Mouse (Mus musculus) left cerebral cortex, adult 9 months (tissue): ENCODE data around the gene Olfr1315-ps1.

ENCODE experiments used
- DNase-seq, 2 experiments: peaks; one replicate each; pipeline ENCODE4 v3.0.0; 2022; ENCODE audit warnings: low spot score in 2 of 2

Gene Olfr1315-ps1

DNA sequence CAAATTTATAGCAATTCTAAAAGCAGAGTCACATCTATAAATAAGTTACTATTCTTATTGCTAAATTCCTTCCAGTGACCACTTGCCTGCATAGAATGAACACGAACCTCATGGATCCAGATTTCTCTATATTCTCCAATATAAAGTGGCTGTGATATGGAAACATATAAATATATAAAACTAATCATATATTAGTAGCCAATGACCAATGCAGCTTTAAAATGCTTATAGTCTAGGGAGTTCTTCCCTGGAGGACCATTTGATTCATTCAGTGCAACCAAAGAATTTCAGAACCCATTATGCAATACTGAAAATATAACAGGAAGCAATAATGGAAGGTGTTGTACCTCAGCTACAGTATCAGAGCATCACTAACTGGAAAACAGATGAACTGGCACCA is at the start of gene Olfr1315-ps1:
TSS of gene Olfr1315-ps1 (minus strand) at position 101 of the 400 bp plus-strand sequence.
- DNase-seq: no peak

DNA sequence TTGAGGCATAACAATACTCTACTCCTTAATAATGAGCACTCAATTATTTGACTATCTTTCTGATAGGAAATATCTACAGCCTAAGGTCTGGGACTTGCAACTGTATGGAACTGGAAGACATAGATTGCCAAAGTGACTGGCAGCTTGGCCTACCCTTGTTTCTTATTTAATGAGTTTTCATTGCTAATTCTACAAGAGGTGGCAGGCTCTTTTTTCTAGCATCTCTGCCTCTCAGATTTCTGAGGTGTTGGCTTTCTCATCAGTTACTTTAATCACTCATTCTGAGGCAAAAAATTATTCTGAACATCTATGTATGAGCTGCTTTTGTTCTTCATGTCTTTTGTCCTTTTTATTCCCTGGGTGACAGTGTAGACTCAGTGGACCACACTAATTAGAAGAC is 38.7 kb upstream of the Olfr1315-ps1 start, which contains the start of gene Olfr1318:
TSS of gene Olfr1318 (plus strand) at position 301 of the 400 bp plus-strand sequence.
- no peak for DNase-seq

DNA sequence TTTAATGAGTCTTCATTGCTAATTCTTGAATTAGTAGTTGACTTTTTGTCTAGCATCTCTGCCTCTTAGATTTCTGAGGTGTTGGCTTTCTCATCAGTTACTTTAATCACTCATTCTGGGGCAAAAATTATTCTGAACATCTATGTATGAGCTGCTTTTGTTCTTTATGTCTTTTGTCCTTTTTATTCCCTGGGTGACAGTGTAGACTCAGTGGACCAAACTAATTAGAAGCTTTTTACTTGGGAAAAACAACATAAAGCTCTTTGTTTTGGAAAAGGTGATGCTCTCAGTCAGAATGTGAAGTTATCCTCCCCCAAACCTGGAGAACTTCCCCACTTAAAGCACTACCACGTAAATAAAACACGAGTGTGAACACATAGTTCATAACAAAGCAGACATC is 24.8 kb upstream of the Olfr1315-ps1 start, which contains the start of gene Olfr1317:
TSS of gene Olfr1317 (plus strand) at position 301 of the 400 bp plus-strand sequence.
- no peak for DNase-seq

DNA sequence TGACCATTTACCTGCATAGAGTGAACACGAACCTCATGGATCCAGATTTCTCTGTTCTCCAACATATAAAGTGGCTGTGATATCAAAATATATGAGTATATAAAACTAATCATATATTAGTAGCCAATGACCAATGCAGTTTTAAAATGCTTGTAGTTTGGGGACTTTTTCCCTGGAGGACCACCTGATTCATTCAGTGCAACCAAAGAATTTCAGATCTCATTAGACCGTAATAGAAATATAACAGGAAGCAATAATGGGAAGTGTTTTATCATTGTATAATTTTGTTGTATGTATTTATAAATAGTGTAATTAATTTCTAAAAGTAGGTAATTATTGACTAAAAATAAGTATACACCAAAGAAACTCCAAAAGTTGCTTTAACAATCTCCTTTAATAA is 19.6 kb upstream of the Olfr1315-ps1 start, which contains the start of gene Olfr1316:
TSS of gene Olfr1316 (minus strand) at position 101 of the 400 bp plus-strand sequence.
- DNase-seq: no peak

DNA sequence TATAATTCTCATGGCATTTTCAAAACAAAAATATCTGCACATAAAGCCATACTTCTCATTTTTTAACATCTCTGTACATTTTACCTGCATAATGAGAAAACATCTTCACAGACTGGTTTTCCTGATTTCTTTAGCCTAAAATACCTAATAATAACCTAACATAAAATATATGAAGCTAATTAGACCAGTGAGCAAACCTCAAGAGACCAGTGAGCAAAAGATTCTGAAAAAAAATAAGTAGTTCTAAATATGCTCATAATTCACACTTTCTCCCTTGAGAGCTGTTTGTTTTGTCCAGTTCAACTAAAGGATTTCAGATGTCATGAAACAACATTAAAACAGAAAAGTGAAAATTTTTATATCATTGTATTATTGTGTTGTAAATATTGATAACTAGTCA is 18.6 kb downstream of the Olfr1315-ps1 start, which contains the start of gene Olfr1314:
TSS of gene Olfr1314 (minus strand) at position 101 of the 400 bp plus-strand sequence.
- no peak for DNase-seq

DNA sequence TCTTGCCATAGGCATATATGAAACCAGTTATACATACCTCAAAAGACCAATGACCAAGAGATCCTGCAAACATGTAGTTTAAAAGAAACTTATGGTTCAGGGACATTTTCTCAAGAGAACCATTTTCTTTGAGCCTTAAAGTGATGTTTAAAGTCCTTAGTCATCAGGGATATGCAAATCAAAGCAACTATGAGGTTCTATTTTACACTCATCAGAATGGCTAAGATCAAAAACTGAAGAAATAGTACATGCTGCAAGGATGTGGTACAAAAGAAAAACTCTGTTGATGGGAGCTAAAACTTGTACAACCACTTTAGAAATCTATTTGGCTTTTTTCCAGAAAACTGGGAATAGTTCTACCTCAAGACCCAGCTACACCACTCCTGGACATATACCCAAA is 37.5 kb downstream of the Olfr1315-ps1 start, which contains the start of gene Olfr1313:
TSS of gene Olfr1313 (minus strand) at position 101 of the 400 bp plus-strand sequence.
- no peak for DNase-seq
